Mouse (Mus musculus): ENCODE measurements at regions not wholly inside any gene's neighbourhood (a gene's known extent, or its start where the extent isn't known, plus 50 kb on each side); places are given as distances from the start of the nearest gene placed in this dataset.

DNA sequence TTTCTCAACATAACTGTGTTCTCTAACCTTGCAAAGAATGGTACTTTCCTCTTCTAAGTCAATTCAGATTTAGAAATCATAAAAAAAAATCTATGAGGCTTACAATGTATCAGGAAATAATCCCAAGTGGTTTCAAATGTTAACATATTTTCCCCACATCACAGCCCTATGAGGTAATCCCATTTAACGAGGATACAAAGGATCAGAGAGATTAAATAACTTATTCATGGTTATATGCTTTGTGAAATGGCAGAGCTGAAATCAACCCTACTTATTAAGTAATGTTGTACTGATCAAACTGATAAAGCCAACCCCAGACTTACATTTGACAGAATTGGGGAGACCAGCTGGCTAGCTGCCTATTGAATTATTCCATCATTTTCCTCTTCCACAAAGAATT lies 614.4 kb downstream of the Ntrk3 start:
- H3K27me3 ChIP-seq (ENCODE audit: control insufficient read depth, insufficient read depth, low read length) = no peaks in the 10 kb centered on the region
- H3K4me1 ChIP-seq (ENCODE audit: control insufficient read depth, insufficient read depth, low read length) = no peaks in the 10 kb centered on the region
- TF ChIP-seq POLR2A (IDR thresholded peaks at IDR 0.05; ENCODE audit: borderline replicate concordance, insufficient read depth, low read length) (no peak), CTCF (IDR thresholded peaks at IDR 0.05; ENCODE audit: borderline replicate concordance, insufficient read depth, low read depth, low read length) (no peak)
- DNase-seq = no peak
- H3K27ac ChIP-seq (ENCODE audit: insufficient read depth, low read length) = no peak overlapping the region
- no peak overlapping the region for H3K4me3 ChIP-seq (replicated peaks; ENCODE audit: insufficient read depth, low read depth, low read length)
- WGBS = 84% methylated on average over 1 of the region's 1 CpGs

GRCm38 (mm10) chr7:78121151-78121486 lies 616.7 kb downstream of the Ntrk3 start:
- DNase-seq = no peak
- H3K27me3 ChIP-seq (ENCODE audit: control insufficient read depth, insufficient read depth, low read length) = no peaks in the 10 kb centered on the region
- H3K4me1 ChIP-seq (ENCODE audit: control insufficient read depth, insufficient read depth, low read length) = no peaks in the 10 kb centered on the region
- H3K4me3 ChIP-seq (replicated peaks; ENCODE audit: insufficient read depth, low read depth, low read length) = no peak overlapping the region
- TF ChIP-seq POLR2A (IDR thresholded peaks at IDR 0.05; ENCODE audit: borderline replicate concordance, insufficient read depth, low read length) (no peak), CTCF (IDR thresholded peaks at IDR 0.05; ENCODE audit: borderline replicate concordance, insufficient read depth, low read depth, low read length) (no peak)
- 94% methylated on average over 5 of the region's 5 CpGs for WGBS
- no peak overlapping the region for H3K27ac ChIP-seq (ENCODE audit: insufficient read depth, low read length)

- TF ChIP-seq CTCF (IDR thresholded peaks at IDR 0.05; ENCODE audit: borderline replicate concordance, insufficient read depth, low read depth, low read length) (no peak), POLR2A (IDR thresholded peaks at IDR 0.05; ENCODE audit: borderline replicate concordance, insufficient read depth, low read length) (no peak)
- no peaks in the 10 kb centered on the region for H3K27me3 ChIP-seq (ENCODE audit: control insufficient read depth, insufficient read depth, low read length)
- H3K4me3 ChIP-seq (replicated peaks; ENCODE audit: insufficient read depth, low read depth, low read length) = no peak overlapping the region
- no peak for DNase-seq
- no peak overlapping the region for H3K27ac ChIP-seq (ENCODE audit: insufficient read depth, low read length)
- 88% methylated on average over 5 of the region's 5 CpGs for WGBS
- H3K4me1 ChIP-seq (ENCODE audit: control insufficient read depth, insufficient read depth, low read length) = no peaks in the 10 kb centered on the region
Observed at GRCm38 (mm10) chr7:78120462-78121150, 617.2 kb downstream of the Ntrk3 start.

DNA sequence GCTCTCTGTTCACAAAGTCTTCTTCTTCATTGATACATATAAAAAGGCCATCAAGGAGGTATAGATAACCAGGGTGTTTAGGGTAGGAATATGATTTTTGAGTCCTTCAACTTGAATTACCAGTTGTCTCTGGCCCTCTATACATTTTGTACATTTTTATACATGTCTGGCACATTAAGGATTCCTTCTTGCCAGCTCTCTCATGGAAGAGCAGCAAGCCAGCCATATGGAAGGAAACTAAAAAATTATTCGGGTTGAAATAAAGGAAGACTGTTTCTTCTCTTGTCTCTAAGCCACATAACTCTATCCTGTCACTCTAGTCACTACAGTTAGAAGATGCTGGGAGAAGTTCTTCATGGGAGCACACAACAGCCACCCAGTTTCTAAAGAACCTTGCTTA lies 618.0 kb downstream of the Ntrk3 start:
- Histone ChIP-seq H3K27me3 (ENCODE audit: control insufficient read depth, insufficient read depth, low read length) (no peaks in the 10 kb centered on the region), H3K4me3 (replicated peaks; ENCODE audit: insufficient read depth, low read depth, low read length) (no peak overlapping the region), H3K4me1 (ENCODE audit: control insufficient read depth, insufficient read depth, low read length) (no peaks in the 10 kb centered on the region), H3K27ac (ENCODE audit: insufficient read depth, low read length) (no peak overlapping the region)
- no peak for DNase-seq
- 27% methylated on average over 1 of the region's 1 CpGs for WGBS
- no peak for TF ChIP-seq CTCF (IDR thresholded peaks at IDR 0.05; ENCODE audit: borderline replicate concordance, insufficient read depth, low read depth, low read length)
- no peak for TF ChIP-seq POLR2A (IDR thresholded peaks at IDR 0.05; ENCODE audit: borderline replicate concordance, insufficient read depth, low read length)

DNA sequence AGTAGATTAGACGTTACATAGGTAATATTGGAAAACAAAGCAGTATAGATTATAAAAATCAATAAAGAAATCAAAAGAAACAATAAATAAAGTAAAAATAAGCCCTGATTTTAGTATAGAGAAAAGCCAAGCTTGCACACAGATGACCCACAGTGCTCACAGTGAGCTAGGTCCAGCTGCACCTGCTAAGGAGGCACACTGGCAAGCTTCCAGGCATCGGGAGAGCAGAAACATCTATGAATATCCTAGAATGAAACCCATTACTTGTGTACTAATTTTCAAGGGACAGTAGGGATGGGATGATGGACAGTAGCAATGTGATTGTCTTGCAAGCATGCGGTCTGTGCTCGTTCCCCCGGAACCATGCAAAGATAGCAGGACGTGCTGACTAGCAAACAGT lies 626.5 kb downstream of the Ntrk3 start:
- Histone ChIP-seq H3K27ac (ENCODE audit: insufficient read depth, low read length) (no peak overlapping the region), H3K27me3 (ENCODE audit: control insufficient read depth, insufficient read depth, low read length) (no peaks in the 10 kb centered on the region), H3K4me1 (ENCODE audit: control insufficient read depth, insufficient read depth, low read length) (no peaks in the 10 kb centered on the region; the same call in 1 of the 2 replicates), H3K4me3 (replicated peaks; ENCODE audit: insufficient read depth, low read depth, low read length) (no peak overlapping the region)
- TF ChIP-seq CTCF (IDR thresholded peaks at IDR 0.05; ENCODE audit: borderline replicate concordance, insufficient read depth, low read depth, low read length) (no peak), POLR2A (IDR thresholded peaks at IDR 0.05; ENCODE audit: borderline replicate concordance, insufficient read depth, low read length) (no peak)
- WGBS = 59% methylated on average over 6 of the region's 6 CpGs
- DNase-seq = peak in 1 of 2 experiments; percentile 4

DNA sequence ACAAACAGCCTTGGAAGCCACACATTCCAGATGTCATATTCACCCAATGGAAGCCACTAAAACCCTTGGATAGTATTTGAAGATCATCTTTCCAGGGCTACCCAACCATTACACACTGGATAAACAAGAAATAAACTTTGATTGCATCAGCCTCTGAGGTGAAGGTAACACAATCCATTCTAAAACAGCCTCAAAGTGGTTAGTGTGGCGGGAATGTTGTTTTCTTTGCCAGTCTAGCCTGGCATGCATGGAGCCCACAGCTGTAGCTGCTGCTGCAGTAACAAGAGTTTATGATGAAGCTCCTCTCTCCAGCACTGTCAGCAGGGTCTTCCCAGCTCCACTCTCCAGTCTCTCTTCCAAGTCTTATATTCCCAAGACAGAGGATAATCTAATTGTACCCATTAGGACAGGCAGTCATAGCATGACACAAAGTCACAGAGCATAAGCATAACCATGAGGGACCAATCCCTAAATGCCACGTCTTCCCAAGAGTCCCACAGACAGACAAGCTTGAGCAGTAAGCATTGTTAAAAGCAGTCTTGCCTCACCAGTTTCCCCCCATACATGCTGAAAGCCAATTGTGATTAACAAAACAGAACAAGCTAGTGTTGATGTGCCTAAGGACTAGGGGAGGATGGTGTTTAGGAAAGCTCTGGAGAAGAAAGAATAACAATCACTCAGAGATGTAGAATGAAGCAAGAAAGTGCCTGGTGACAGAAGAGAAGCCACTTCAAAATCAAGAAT lies 634.1 kb downstream of the Ntrk3 start:
- 65% methylated on average over 2 of the region's 2 CpGs for WGBS
- Histone ChIP-seq H3K27ac (ENCODE audit: insufficient read depth, low read length) (no peak overlapping the region), H3K4me1 (ENCODE audit: control insufficient read depth, insufficient read depth, low read length) (no peaks in the 10 kb centered on the region), H3K27me3 (ENCODE audit: control insufficient read depth, insufficient read depth, low read length) (no peaks in the 10 kb centered on the region), H3K4me3 (replicated peaks; ENCODE audit: insufficient read depth, low read depth, low read length) (no peak overlapping the region)
- TF ChIP-seq POLR2A (IDR thresholded peaks at IDR 0.05; ENCODE audit: borderline replicate concordance, insufficient read depth, low read length) (no peak), CTCF (IDR thresholded peaks at IDR 0.05; ENCODE audit: borderline replicate concordance, insufficient read depth, low read depth, low read length) (no peak)
- no peak for DNase-seq

DNA sequence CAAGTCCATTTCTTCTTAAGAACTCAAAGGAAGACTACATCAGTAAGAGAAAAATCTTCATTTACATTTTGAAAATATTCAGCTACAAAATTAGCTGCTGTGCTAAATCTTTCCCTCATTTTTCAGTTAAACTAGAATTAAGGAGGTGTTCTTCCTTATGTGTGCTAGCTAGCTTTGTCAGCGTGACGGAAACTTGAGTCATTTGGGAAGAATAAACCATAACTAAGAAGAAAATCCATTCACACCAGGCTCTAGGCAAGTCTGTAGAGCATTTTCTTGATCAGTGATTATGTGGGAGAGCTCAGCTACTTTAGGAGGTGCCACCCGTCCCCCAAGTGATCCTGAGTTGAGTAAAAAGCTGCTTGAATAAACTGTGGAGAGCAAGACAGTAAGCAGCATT lies 635.4 kb downstream of the Ntrk3 start:
- WGBS = 90% methylated on average over 3 of the region's 3 CpGs
- H3K27me3 ChIP-seq (ENCODE audit: control insufficient read depth, insufficient read depth, low read length) = no peaks in the 10 kb centered on the region
- H3K27ac ChIP-seq (ENCODE audit: insufficient read depth, low read length) = no peak overlapping the region
- H3K4me3 ChIP-seq (replicated peaks; ENCODE audit: insufficient read depth, low read depth, low read length) = no peak overlapping the region
- no peak for DNase-seq
- H3K4me1 ChIP-seq (ENCODE audit: control insufficient read depth, insufficient read depth, low read length) = no peaks in the 10 kb centered on the region
- TF ChIP-seq POLR2A (IDR thresholded peaks at IDR 0.05; ENCODE audit: borderline replicate concordance, insufficient read depth, low read length) = no peak
- no peak for TF ChIP-seq CTCF (IDR thresholded peaks at IDR 0.05; ENCODE audit: borderline replicate concordance, insufficient read depth, low read depth, low read length)

- Histone ChIP-seq H3K4me3 (replicated peaks; ENCODE audit: insufficient read depth, low read depth, low read length) (no peak overlapping the region), H3K27ac (ENCODE audit: insufficient read depth, low read length) (no peak overlapping the region), H3K4me1 (ENCODE audit: control insufficient read depth, insufficient read depth, low read length) (no peaks in the 10 kb centered on the region), H3K27me3 (ENCODE audit: control insufficient read depth, insufficient read depth, low read length) (no peaks in the 10 kb centered on the region)
- TF ChIP-seq CTCF (IDR thresholded peaks at IDR 0.05; ENCODE audit: borderline replicate concordance, insufficient read depth, low read depth, low read length) = no peak
- TF ChIP-seq POLR2A (IDR thresholded peaks at IDR 0.05; ENCODE audit: borderline replicate concordance, insufficient read depth, low read length) = no peak
- peak; percentile 7 to 10 for DNase-seq
- WGBS = 48% methylated on average over 4 of the region's 4 CpGs
Observed at GRCm38 (mm10) chr7:78086566-78087008, 651.2 kb downstream of the Ntrk3 start.

Data from cerebellum, adult 2 months (tissue).